Mouse (Mus musculus) midbrain, embryonic 13.5 days (tissue): ENCODE data around the gene Wdr24. TPM values are rescaled to one million over a fixed set of nuclear protein-coding genes. Genes with fewer than 3 reads are reported as not detected.

Source experiments
- ATAC-seq: fragments of 200-750 bp; cut with Nextera tagmentation; 2 replicates; pipeline ENCODE4 v1.8.0; 2017; ENCODE audit warnings: mild to moderate bottlenecking, moderate TSS enrichment, moderate library complexity
- H3K27ac ChIP-seq: fragments of 300-500 bp; sonication (generic); 2 replicates; pipeline ENCODE4 v1.5.1; 2015; ENCODE audit warnings: inconsistent platforms, mild to moderate bottlenecking, moderate library complexity
- H3K27me3 ChIP-seq: fragments of 300-500 bp; sonication (generic); 2 replicates; pipeline ENCODE4 v1.6.1; 2015; ENCODE audit warnings: mild to moderate bottlenecking, inconsistent platforms
- H3K36me3 ChIP-seq: fragments of 300-500 bp; sonication (generic); 2 replicates; pipeline ENCODE4 v1.6.1; 2015; ENCODE audit warnings: mild to moderate bottlenecking, inconsistent platforms
- H3K4me1 ChIP-seq: fragments of 300-500 bp; sonication (generic); replicated peaks from 2 replicates; pipeline ENCODE4 v1.6.1; 2015; ENCODE audit warnings: inconsistent platforms
- H3K4me2 ChIP-seq: fragments of 300-500 bp; sonication (generic); replicated peaks from 2 replicates; pipeline ENCODE4 v1.6.1; 2015; ENCODE audit warnings: moderate library complexity, mild to moderate bottlenecking, inconsistent platforms
- H3K4me3 ChIP-seq: fragments of 300-500 bp; sonication (generic); replicated peaks from 2 replicates; pipeline ENCODE4 v1.5.1; 2015; ENCODE audit warnings: mild to moderate bottlenecking, inconsistent platforms
- H3K9ac ChIP-seq: fragments of 300-500 bp; sonication (generic); replicated peaks from 2 replicates; pipeline ENCODE4 v1.6.1; 2015; ENCODE audit warnings: mild to moderate bottlenecking, inconsistent platforms
- H3K9me3 ChIP-seq: fragments of 300-500 bp; sonication (generic); 2 replicates; pipeline ENCODE4 v1.6.1; 2016; ENCODE audit warnings: mild to moderate bottlenecking, inconsistent platforms
- WGBS: fragments of 180-500 bp; shearing (Covaris S2); methylation state at CpG from one replicate; pipeline ENCODE4 v1.1.7; 2015; 5-methylcytosine and 5-hydroxymethylcytosine counted together
- polyA plus RNA-seq: library from polyadenylated mRNA; unstranded; fragments of >200 nt; fragmentation: Nextera tagmentation; extraction: Ambion mirVana; gene quantifications from 2 replicates; pipeline ENCODE4 v1.2.1, GENCODE M21; 2015

The Wdr24 gene
- polyA plus RNA-seq, 1 experiment from 2014 or later: 31.2 TPM

DNA sequence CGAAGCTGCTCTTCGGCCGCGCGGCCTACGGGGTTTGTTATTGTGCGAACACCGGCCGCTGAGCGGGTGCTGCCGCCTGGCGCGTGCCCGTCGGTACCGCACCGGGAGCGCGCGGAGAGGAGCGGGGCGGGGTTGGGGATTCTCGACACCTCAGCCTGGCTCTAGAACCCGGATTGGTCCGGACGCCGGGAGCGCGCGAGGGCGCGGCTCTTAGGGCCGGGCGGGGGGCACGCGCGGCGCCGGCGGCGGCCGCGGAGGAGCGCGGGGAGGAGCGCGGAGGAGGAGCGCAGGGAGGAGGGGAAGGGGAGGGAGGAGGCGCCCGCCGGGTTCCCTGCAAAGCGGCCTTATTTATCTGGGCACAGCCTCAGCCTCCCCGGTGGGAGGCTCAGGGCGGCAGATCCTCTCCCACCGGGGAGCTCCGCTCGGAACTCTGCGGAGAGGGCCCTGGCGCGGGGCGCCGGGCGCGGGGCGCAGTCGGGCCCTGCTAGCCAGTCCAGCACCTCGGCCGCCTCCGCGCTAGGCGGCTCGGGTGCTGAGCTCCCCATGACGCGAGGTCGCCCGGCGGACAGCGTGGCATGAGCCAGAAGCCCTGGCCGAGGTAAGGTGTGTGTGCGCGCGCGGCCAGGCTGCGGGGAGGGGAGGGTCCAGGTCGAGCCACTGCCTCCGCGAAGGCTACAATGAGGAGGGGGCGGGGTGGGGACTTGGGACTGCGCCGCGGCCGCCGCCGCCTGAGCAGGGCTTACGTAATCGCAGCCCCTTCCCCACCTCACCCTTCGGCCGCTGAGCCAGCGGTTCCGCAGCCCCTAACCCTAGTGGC, 14.4 kb upstream of the Wdr24 start, which contains the start of gene Fbxl16:
Fbxl16 (plus strand) TSS at position 297 of the 817 bp plus-strand sequence.
- ATAC-seq: peak; percentile 77
- no peaks in the 10 kb centered on the region for H3K36me3 ChIP-seq
- H3K4me2 ChIP-seq: peak within 1 kb of the TSS; percentile 88
- peaks cover 51% of the 10 kb centered on the region for H3K4me1 ChIP-seq
- H3K27ac ChIP-seq: peak within 1 kb of the TSS; percentile 99
- peaks cover 6% of the 10 kb centered on the region; the same call in 1 of the 2 replicates for H3K27me3 ChIP-seq
- under 1% methylated on average over 76 of the region's 100 CpGs for WGBS
- peak within 1 kb of the TSS; percentile 88 for H3K4me3 ChIP-seq
- no peaks in the 10 kb centered on the region for H3K9me3 ChIP-seq
- peak within 1 kb of the TSS; percentile 96 for H3K9ac ChIP-seq

- Histone ChIP-seq H3K4me2 (peak overlapping the region; percentile 88), H3K27me3 (peaks cover 6% of the 10 kb centered on the region; the same call in 1 of the 2 replicates), H3K27ac (peak overlapping the region; percentile 99), H3K9me3 (no peaks in the 10 kb centered on the region), H3K36me3 (no peaks in the 10 kb centered on the region), H3K4me3 (peak overlapping the region; percentile 88), H3K4me1 (peaks cover 52% of the 10 kb centered on the region), H3K9ac (peak overlapping the region; percentile 96)
- peak; percentile 74 for ATAC-seq
- 5% methylated on average over 25 of the region's 25 CpGs for WGBS
These were observed 13.7 kb upstream of the Wdr24 start for GRCm38 (mm10) chr17:25809606-25810340.

GRCm38 (mm10) chr17:25810890-25811289, 12.5 kb upstream of the Wdr24 start:
- WGBS: 69% methylated on average over 4 of the region's 4 CpGs
- Histone ChIP-seq H3K4me3 (peak overlapping the region; percentile 88), H3K36me3 (no peaks in the 10 kb centered on the region), H3K9ac (peak overlapping the region; percentile 96; the same call in 1 of the 2 replicates), H3K27ac (no peak overlapping the region), H3K9me3 (no peaks in the 10 kb centered on the region), H3K4me1 (peaks cover 52% of the 10 kb centered on the region), H3K27me3 (peaks cover 6% of the 10 kb centered on the region; the same call in 1 of the 2 replicates), H3K4me2 (peak overlapping the region; percentile 88)
- ATAC-seq: no peak

- H3K9me3 ChIP-seq: no peaks in the 10 kb centered on the region
- H3K4me3 ChIP-seq: peak overlapping the region; percentile 17
- H3K27me3 ChIP-seq: peaks cover 24% of the 10 kb centered on the region
- H3K9ac ChIP-seq: peak overlapping the region; percentile 65
- H3K36me3 ChIP-seq: peaks cover 25% of the 10 kb centered on the region
- H3K27ac ChIP-seq: no peak overlapping the region
- 3% methylated on average over 20 of the region's 20 CpGs for WGBS
- peak overlapping the region; percentile 39 for H3K4me2 ChIP-seq
- H3K4me1 ChIP-seq: peaks cover 46% of the 10 kb centered on the region
- no peak for ATAC-seq
These were observed 10.0 kb upstream of the Wdr24 start for GRCm38 (mm10) chr17:25813471-25813870.

GRCm38 (mm10) chr17:25817662-25818061, 5.8 kb upstream of the Wdr24 start:
- Histone ChIP-seq H3K4me3 (no peak overlapping the region), H3K27ac (no peak overlapping the region), H3K9me3 (no peaks in the 10 kb centered on the region), H3K27me3 (peaks cover 41% of the 10 kb centered on the region), H3K4me2 (no peak overlapping the region), H3K36me3 (peaks cover 44% of the 10 kb centered on the region), H3K9ac (no peak overlapping the region), H3K4me1 (peaks cover 18% of the 10 kb centered on the region)
- WGBS: 90% methylated on average over 11 of the region's 11 CpGs
- no peak for ATAC-seq

- Histone ChIP-seq H3K36me3 (peaks cover 44% of the 10 kb centered on the region), H3K4me3 (0 out of 2 replicates have a peak overlapping the region, but pooled peaks have one; percentile 5), H3K9ac (0 out of 2 replicates have a peak overlapping the region, but pooled peaks have one; percentile 23), H3K4me2 (0 out of 2 replicates have a peak overlapping the region, but pooled peaks have one; percentile 11), H3K27ac (no peak overlapping the region), H3K4me1 (peaks cover 14% of the 10 kb centered on the region), H3K9me3 (no peaks in the 10 kb centered on the region), H3K27me3 (peaks cover 41% of the 10 kb centered on the region)
- ATAC-seq: no peak
- 8% methylated on average over 44 of the region's 46 CpGs for WGBS
These were observed 4.3 kb upstream of the Wdr24 start for GRCm38 (mm10) chr17:25818851-25819780.

GRCm38 (mm10) chr17:25824362-25825142, 1.1 kb downstream of the Wdr24 start:
- no peak for ATAC-seq
- peak overlapping the region; percentile 99 for H3K4me2 ChIP-seq
- H3K4me1 ChIP-seq: peaks cover 56% of the 10 kb centered on the region
- H3K9me3 ChIP-seq: no peaks in the 10 kb centered on the region
- H3K36me3 ChIP-seq: peaks cover 39% of the 10 kb centered on the region
- 76% methylated on average over 17 of the region's 17 CpGs for WGBS
- H3K9ac ChIP-seq: peak overlapping the region; percentile 83
- H3K27me3 ChIP-seq: peaks cover 12% of the 10 kb centered on the region
- no peak overlapping the region for H3K27ac ChIP-seq
- H3K4me3 ChIP-seq: peak overlapping the region; percentile 66

DNA sequence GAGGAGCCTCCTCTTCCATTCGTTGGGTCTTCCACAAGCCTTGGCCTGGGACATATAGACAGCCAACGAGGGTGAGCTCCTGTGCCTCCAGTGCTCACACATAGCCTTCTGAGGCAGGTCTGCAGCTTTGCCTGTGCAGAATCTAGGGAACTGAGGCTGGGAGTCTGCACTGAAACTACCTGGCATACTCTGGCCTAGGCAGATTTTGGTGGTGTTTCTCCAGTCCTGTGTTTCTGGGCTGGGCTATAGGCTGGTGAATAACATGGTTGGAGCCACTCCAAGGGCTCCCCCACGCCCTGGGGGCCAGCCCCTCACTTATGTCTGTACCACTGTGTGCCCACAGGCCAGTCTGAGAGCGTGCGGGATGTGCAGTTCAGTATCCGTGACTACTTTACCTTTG, 1.9 kb downstream of the Wdr24 start:
- WGBS: 93% methylated on average over 6 of the region's 6 CpGs
- H3K4me1 ChIP-seq: peaks cover 64% of the 10 kb centered on the region
- H3K4me3 ChIP-seq: no peak overlapping the region

GRCm38 (mm10) chr17:25825984-25826570, 2.6 kb downstream of the Wdr24 start:
- Histone ChIP-seq H3K4me2 (0 out of 2 replicates have a peak overlapping the region, but pooled peaks have one; percentile 3), H3K4me1 (peaks cover 72% of the 10 kb centered on the region)
- WGBS: 95% methylated on average over 27 of the region's 27 CpGs

More for the DNA sequence above, 1.9 kb downstream of the Wdr24 start:
- H3K4me2 ChIP-seq: peak overlapping the region; percentile 99
- peaks cover 4% of the 10 kb centered on the region for H3K27me3 ChIP-seq
- no peak overlapping the region for H3K27ac ChIP-seq
- ATAC-seq: no peak
- H3K36me3 ChIP-seq: peaks cover 39% of the 10 kb centered on the region
- no peaks in the 10 kb centered on the region for H3K9me3 ChIP-seq
- H3K9ac ChIP-seq: peak overlapping the region; percentile 49

GRCm38 (mm10) chr17:25827011-25827410, 3.6 kb downstream of the Wdr24 start:
- no peaks in the 10 kb centered on the region for H3K9me3 ChIP-seq

More at GRCm38 (mm10) chr17:25825984-25826570, 2.6 kb downstream of the Wdr24 start:
- ATAC-seq: no peak
- no peak overlapping the region for H3K4me3 ChIP-seq
- H3K27ac ChIP-seq: no peak overlapping the region
- H3K27me3 ChIP-seq: no peaks in the 10 kb centered on the region
- no peak overlapping the region for H3K9ac ChIP-seq
- H3K36me3 ChIP-seq: peaks cover 45% of the 10 kb centered on the region
- no peaks in the 10 kb centered on the region for H3K9me3 ChIP-seq

More at GRCm38 (mm10) chr17:25827011-25827410, 3.6 kb downstream of the Wdr24 start:
- no peak for ATAC-seq
- Histone ChIP-seq H3K4me2 (no peak overlapping the region), H3K4me1 (peaks cover 81% of the 10 kb centered on the region), H3K4me3 (no peak overlapping the region), H3K27me3 (no peaks in the 10 kb centered on the region), H3K9ac (no peak overlapping the region; the same call in 1 of the 2 replicates), H3K36me3 (peaks cover 51% of the 10 kb centered on the region), H3K27ac (no peak overlapping the region)
- 95% methylated on average over 13 of the region's 13 CpGs for WGBS
